Mouse (Mus musculus): ENCODE measurements at regions not wholly inside any gene's neighbourhood (a gene's known extent, or its start where the extent isn't known, plus 50 kb on each side); places are given as distances from the start of the nearest gene placed in this dataset.

DNA sequence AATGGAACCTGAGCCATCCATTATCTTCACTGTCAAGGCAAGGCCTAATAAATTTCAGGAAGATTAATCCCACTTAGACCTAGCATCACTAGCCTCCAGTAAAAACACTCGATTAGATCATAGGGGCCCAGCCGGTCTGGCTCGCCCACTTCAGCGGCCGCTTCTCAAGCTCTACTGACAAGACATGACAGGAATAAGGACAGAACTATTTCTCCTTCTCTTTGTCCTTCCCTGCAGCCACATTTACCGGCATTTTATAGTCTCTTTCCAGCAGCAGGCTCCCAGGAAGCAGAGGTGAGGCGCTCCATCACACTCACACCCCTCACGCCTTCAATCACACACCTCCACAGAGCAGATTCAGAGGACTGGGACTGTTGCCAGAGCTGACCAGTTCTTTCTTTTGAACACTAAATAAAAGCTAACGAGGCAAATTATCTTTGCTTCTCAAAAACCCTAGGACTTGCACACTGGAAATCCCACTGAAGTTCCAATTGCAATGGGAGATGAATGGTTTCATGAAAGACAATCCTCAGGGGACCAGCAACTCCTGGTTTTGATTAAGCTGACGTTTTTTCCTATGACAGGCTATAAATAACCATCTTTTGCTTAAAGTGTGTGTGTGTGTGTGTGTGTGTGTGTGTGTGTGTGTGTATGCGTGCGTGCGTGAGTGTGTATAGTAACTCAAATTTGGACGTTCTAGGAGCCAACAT is 184.6 kb downstream of the Sox4 start:
- no peak overlapping the region for H3K4me3 ChIP-seq (ENCODE audit: low read depth, low read length)
- ATAC-seq (ENCODE audit: low FRiP score) (no peak), DNase-seq (ENCODE audit: low spot score) (peak; percentile 30)
- H3K4me2 ChIP-seq (ENCODE audit: low read depth, low read length, poor library complexity, severe bottlenecking), result no peak overlapping the region
- H3K36me3 ChIP-seq (ENCODE audit: insufficient read depth, low read length), result no peaks in the 10 kb centered on the region
- no peak overlapping the region for H3K27ac ChIP-seq (ENCODE audit: low read depth, low read length)
- no peaks in the 10 kb centered on the region for H3K9me3 ChIP-seq (ENCODE audit: low read length)
- H3K9ac ChIP-seq (replicated peaks; ENCODE audit: low read length, poor library complexity, severe bottlenecking), result no peak overlapping the region
- 40% methylated on average over 14 of the region's 14 CpGs for WGBS
- no peaks in the 10 kb centered on the region for H3K27me3 ChIP-seq (ENCODE audit: insufficient read depth, low read length)
- no peak for TF ChIP-seq CTCF (IDR thresholded peaks at IDR 0.05)
- H3K4me1 ChIP-seq (ENCODE audit: insufficient read depth, low read length), result no peaks in the 10 kb centered on the region; the same call in none of the 2 replicates

GRCm38 (mm10) chr13:28762555-28762954 is 191.0 kb downstream of the Sox4 start:
- H3K4me2 ChIP-seq (ENCODE audit: low read depth, low read length, poor library complexity, severe bottlenecking), result no peak overlapping the region
- no peak overlapping the region for H3K27ac ChIP-seq (ENCODE audit: low read depth, low read length)
- WGBS, result 95% methylated on average over 2 of the region's 2 CpGs
- H3K9me3 ChIP-seq (ENCODE audit: low read length), result no peaks in the 10 kb centered on the region
- ATAC-seq (ENCODE audit: low FRiP score), result no peak
- H3K4me3 ChIP-seq (ENCODE audit: low read depth, low read length), result no peak overlapping the region
- peaks cover 9% of the 10 kb centered on the region; the same call in 1 of the 2 replicates for H3K4me1 ChIP-seq (ENCODE audit: insufficient read depth, low read length)
- no peak for TF ChIP-seq CTCF (IDR thresholded peaks at IDR 0.05)
- no peaks in the 10 kb centered on the region for H3K27me3 ChIP-seq (ENCODE audit: insufficient read depth, low read length)
- H3K9ac ChIP-seq (replicated peaks; ENCODE audit: low read length, poor library complexity, severe bottlenecking), result no peak overlapping the region
- H3K36me3 ChIP-seq (ENCODE audit: insufficient read depth, low read length), result no peaks in the 10 kb centered on the region
- DNase-seq (ENCODE audit: low spot score), result no peak

- H3K4me1 ChIP-seq (ENCODE audit: insufficient read depth, low read length), result peaks cover 9% of the 10 kb centered on the region; the same call in 1 of the 2 replicates
- H3K27ac ChIP-seq (ENCODE audit: low read depth, low read length), result no peak overlapping the region
- WGBS, result 48% methylated on average over 3 of the region's 3 CpGs
- no peak for DNase-seq (ENCODE audit: low spot score)
- ATAC-seq (ENCODE audit: low FRiP score), result no peak
- H3K9me3 ChIP-seq (ENCODE audit: low read length), result no peaks in the 10 kb centered on the region
- H3K9ac ChIP-seq (replicated peaks; ENCODE audit: low read length, poor library complexity, severe bottlenecking), result no peak overlapping the region
- H3K36me3 ChIP-seq (ENCODE audit: insufficient read depth, low read length), result no peaks in the 10 kb centered on the region
- TF ChIP-seq CTCF (IDR thresholded peaks at IDR 0.05), result no peak
- H3K4me3 ChIP-seq (ENCODE audit: low read depth, low read length), result no peak overlapping the region
- H3K27me3 ChIP-seq (ENCODE audit: insufficient read depth, low read length), result no peaks in the 10 kb centered on the region
- no peak overlapping the region for H3K4me2 ChIP-seq (ENCODE audit: low read depth, low read length, poor library complexity, severe bottlenecking)
These were observed 194.5 kb downstream of the Sox4 start for GRCm38 (mm10) chr13:28759026-28759425.

DNA sequence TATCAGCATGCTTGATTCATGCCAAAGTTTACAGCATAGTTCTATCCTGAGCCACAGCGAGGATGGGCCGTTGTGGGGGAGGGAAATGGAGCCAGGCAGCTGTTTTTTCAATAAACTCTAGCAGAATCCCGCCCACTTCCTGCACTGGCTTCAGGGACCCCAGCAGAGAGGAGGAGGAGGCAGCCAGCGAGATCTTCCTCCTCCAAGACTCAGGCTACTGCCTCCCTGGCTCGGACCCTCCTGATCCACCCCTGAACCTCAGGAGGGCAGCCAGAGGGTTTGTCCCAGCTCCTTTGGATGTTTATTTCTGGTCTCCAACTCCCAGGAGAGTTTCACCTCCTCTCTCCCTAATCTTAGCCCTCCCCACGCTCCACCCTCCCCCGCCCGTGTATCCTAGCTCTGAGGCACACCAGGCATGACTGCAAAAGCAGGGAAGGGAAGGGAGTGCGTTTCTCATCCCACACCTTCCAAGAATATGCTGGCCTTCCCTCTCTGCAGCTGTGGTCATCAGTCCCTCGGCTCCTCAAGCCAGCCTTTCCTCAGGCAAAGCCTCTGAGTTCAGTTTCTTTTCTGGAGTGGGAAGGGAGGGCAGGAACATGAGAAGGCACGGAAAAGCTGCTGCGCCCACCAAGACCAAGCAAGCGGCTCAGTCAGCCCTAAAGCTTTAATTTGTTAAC is 195.5 kb downstream of the Sox4 start:
- H3K4me3 ChIP-seq (ENCODE audit: low read depth, low read length), result peak overlapping the region; percentile 17; the same call in 1 of the 2 replicates
- peak overlapping the region; percentile 63; the same call in 1 of the 2 replicates for H3K27ac ChIP-seq (ENCODE audit: low read depth, low read length)
- WGBS, result 5% methylated on average over 13 of the region's 13 CpGs
- TF ChIP-seq CTCF (IDR thresholded peaks at IDR 0.05), result no peak
- H3K27me3 ChIP-seq (ENCODE audit: insufficient read depth, low read length), result no peaks in the 10 kb centered on the region
- H3K9me3 ChIP-seq (ENCODE audit: low read length), result no peaks in the 10 kb centered on the region
- DNase-seq (ENCODE audit: low spot score), result peak; percentile 64
- peak; percentile 63 for ATAC-seq (ENCODE audit: low FRiP score)
- peaks cover 9% of the 10 kb centered on the region; the same call in 1 of the 2 replicates for H3K4me1 ChIP-seq (ENCODE audit: insufficient read depth, low read length)
- no peaks in the 10 kb centered on the region for H3K36me3 ChIP-seq (ENCODE audit: insufficient read depth, low read length)
- H3K9ac ChIP-seq (replicated peaks; ENCODE audit: low read length, poor library complexity, severe bottlenecking), result 0 out of 2 replicates have a peak overlapping the region, but pooled peaks have one; percentile 25
- H3K4me2 ChIP-seq (ENCODE audit: low read depth, low read length, poor library complexity, severe bottlenecking), result peak overlapping the region; percentile 57

- no peaks in the 10 kb centered on the region for H3K36me3 ChIP-seq (ENCODE audit: insufficient read depth, low read length)
- H3K27me3 ChIP-seq (ENCODE audit: insufficient read depth, low read length), result no peaks in the 10 kb centered on the region
- no peak for TF ChIP-seq CTCF (IDR thresholded peaks at IDR 0.05)
- ATAC-seq (ENCODE audit: low FRiP score) (no peak), DNase-seq (ENCODE audit: low spot score) (no peak)
- peak overlapping the region; percentile 57 for H3K4me2 ChIP-seq (ENCODE audit: low read depth, low read length, poor library complexity, severe bottlenecking)
- peak overlapping the region; percentile 8; the same call in 1 of the 2 replicates for H3K27ac ChIP-seq (ENCODE audit: low read depth, low read length)
- H3K4me3 ChIP-seq (ENCODE audit: low read depth, low read length), result no peak overlapping the region
- H3K4me1 ChIP-seq (ENCODE audit: insufficient read depth, low read length), result peaks cover 9% of the 10 kb centered on the region; the same call in 1 of the 2 replicates
- no peak overlapping the region for H3K9ac ChIP-seq (replicated peaks; ENCODE audit: low read length, poor library complexity, severe bottlenecking)
- 29% methylated on average over 11 of the region's 11 CpGs for WGBS
- H3K9me3 ChIP-seq (ENCODE audit: low read length), result no peaks in the 10 kb centered on the region
These were observed 196.4 kb downstream of the Sox4 start for GRCm38 (mm10) chr13:28756915-28757765.

Data from midbrain, postnatal 0 days (tissue).